Mouse (Mus musculus): Measurements from ENCODE around the gene Vsig10. TPM values are rescaled to one million over a fixed set of nuclear protein-coding genes. Genes with fewer than 3 reads are reported as not detected.

Gene Vsig10
- polyA plus RNA-seq, 1 experiment from 2014 or later, result 1.1 TPM

DNA sequence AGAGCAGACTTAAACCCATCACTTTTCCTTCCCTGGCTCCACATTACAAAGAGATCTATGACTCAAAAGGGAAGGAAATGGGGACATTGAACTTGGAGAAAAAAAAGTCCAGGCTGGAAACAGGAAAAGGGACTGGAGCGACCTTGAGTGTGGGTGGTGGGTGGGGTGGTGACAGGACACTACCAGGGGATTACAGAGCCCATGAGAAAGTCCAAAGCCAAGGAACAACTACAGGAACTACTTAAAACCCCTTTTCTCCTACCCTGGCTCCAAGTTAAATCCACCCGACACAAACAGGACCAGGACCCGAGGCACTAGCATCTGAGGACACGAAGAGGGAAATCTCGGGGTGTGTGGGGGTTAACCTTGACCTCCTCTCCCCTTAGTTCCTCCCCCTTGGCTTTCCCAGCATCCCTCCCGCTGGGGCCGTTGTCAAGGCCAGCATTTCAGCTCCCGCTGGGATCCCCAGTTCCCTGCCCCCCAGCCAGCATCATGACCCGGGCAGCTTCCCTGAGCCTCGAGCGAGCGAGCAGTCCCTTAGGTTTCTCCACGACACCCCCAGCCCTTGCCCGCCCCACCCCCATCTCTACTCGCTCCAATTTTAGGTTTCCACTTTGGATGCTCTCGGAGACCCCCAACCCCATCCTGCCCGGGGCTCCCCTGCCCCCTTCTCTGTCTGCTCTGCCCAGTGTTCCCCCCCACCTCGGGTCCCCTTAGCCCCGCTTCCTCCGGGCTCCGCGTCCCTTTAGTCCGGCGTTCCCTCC lies 37.7 kb downstream of the Vsig10 start:
- Histone ChIP-seq H3K4me3 (ENCODE audit: low read depth, low read length) (peak overlapping the region; percentile 92), H3K4me2 (ENCODE audit: low read length) (peak overlapping the region; percentile 72), H3K9ac (ENCODE audit: low read length) (peak overlapping the region; percentile 95), H3K9me3 (replicated peaks; ENCODE audit: control insufficient read depth, low read length) (no peaks in the 10 kb centered on the region), H3K4me1 (ENCODE audit: control insufficient read depth, insufficient read depth, low read length) (peaks cover 26% of the 10 kb centered on the region), H3K36me3 (ENCODE audit: control insufficient read depth, insufficient read depth, low read length) (no peaks in the 10 kb centered on the region), H3K27me3 (replicated peaks; ENCODE audit: control insufficient read depth, insufficient read depth, low read length) (no peaks in the 10 kb centered on the region), H3K27ac (ENCODE audit: low read depth, low read length) (peak overlapping the region; percentile 89)
- WGBS, result 2% methylated on average over 19 of the region's 24 CpGs
- ATAC-seq (peak; percentile 64), DNase-seq (ENCODE audit: low spot score) (peak; percentile 46)

DNA sequence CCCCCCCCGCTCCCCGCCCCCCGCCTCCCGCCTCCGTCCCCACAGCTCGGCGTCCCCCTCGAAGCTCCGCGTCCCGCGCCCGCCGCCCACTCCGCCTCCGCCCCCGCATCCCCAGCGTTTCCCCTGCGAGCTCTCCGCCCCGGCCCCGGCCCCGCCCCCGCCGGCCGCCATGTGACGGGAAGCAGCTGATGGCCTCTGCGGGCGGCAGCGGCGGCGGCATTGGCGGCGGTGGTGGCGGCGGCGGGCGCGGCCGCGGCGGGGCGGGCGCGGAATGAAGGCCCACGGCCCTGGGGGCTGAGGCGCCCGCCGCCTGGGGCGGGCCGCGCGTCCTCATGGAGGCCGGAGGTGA lies 38.2 kb downstream of the Vsig10 start, which contains the start of gene Wsb2:
Gene Wsb2 (plus strand): TSS at position 176 of the 349 bp plus-strand sequence.
- 0% methylated on average over 21 of the region's 54 CpGs for WGBS
- Histone ChIP-seq H3K9me3 (replicated peaks; ENCODE audit: control insufficient read depth, low read length) (no peaks in the 10 kb centered on the region), H3K27me3 (replicated peaks; ENCODE audit: control insufficient read depth, insufficient read depth, low read length) (no peaks in the 10 kb centered on the region), H3K4me3 (ENCODE audit: low read depth, low read length) (peak within 1 kb of the TSS; percentile 92), H3K4me2 (ENCODE audit: low read length) (peak within 1 kb of the TSS; percentile 72), H3K27ac (ENCODE audit: low read depth, low read length) (peak within 1 kb of the TSS; percentile 89), H3K4me1 (ENCODE audit: control insufficient read depth, insufficient read depth, low read length) (peaks cover 26% of the 10 kb centered on the region), H3K9ac (ENCODE audit: low read length) (peak within 1 kb of the TSS; percentile 95), H3K36me3 (ENCODE audit: control insufficient read depth, insufficient read depth, low read length) (no peaks in the 10 kb centered on the region)
- DNase-seq (ENCODE audit: low spot score) (peak; percentile 78), ATAC-seq (peak; percentile 87)

DNA sequence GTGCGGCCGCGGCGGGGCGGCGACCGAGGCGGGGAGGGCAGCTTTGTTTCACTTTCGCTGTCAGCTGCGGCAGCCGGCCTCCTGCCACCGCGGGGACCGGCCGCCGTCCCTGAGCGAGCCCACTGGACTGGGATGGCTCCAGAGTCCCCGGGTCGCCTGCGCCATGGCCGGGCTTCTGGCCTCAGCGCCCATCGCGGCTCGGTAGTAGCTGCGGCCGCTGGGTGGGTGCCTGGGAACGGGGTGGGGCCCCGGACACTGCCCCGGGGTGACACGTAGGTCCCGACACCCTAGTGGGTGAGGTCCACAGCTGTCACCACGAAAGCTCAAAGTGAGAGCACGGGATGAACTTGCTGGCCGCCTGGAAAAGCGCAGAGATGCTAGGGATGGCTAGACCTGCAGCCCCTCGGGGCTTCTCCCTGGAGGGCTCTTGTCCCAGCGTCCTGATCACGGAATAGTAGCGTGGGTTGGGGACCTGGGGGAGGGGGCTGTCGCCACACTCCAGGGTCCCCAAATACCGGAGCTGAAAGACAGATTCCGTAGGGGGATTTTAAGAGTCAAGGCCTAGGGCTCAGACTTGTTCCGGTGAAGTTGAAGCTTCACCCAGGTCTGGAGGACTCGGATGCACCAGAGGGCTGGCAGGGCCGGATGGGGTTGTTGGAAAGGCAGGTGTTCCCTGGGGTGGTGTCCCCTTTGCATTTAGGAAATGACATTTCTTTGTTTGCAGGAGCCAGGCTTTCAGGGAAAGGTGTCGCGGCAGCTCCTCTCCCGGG lies 38.8 kb downstream of the Vsig10 start:
- Histone ChIP-seq H3K27ac (ENCODE audit: low read depth, low read length) (peak overlapping the region; percentile 89), H3K4me2 (ENCODE audit: low read length) (peak overlapping the region; percentile 72), H3K9ac (ENCODE audit: low read length) (peak overlapping the region; percentile 95), H3K9me3 (replicated peaks; ENCODE audit: control insufficient read depth, low read length) (no peaks in the 10 kb centered on the region), H3K36me3 (ENCODE audit: control insufficient read depth, insufficient read depth, low read length) (no peaks in the 10 kb centered on the region), H3K27me3 (replicated peaks; ENCODE audit: control insufficient read depth, insufficient read depth, low read length) (no peaks in the 10 kb centered on the region), H3K4me1 (ENCODE audit: control insufficient read depth, insufficient read depth, low read length) (peaks cover 26% of the 10 kb centered on the region), H3K4me3 (ENCODE audit: low read depth, low read length) (peak overlapping the region; percentile 92)
- peak; percentile 29 for DNase-seq (ENCODE audit: low spot score)
- under 1% methylated on average over 49 of the region's 49 CpGs for WGBS
- ATAC-seq, result peak; percentile 60

DNA sequence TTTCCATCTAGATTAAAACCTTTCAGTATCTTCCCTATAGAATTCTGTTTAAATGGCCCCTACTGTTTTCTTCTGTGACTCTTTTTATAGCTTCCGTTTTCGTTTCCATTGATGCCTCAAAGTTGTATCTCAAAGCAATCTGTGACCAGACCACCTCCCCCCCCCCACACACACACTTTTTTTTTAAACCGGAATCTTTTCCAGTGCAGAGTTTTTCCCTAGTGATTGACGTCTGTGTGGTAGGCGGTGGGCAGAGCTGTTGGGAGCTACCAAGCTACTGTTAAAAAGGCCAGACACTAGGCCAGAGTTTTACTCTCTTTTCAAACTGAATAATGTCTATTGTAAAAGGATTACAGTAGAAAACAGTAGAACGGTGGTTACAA lies 39.4 kb downstream of the Vsig10 start:
- no peak overlapping the region for H3K27ac ChIP-seq (ENCODE audit: low read depth, low read length)
- peak overlapping the region; percentile 95 for H3K9ac ChIP-seq (ENCODE audit: low read length)
- H3K27me3 ChIP-seq (replicated peaks; ENCODE audit: control insufficient read depth, insufficient read depth, low read length), result no peaks in the 10 kb centered on the region
- WGBS, result 5% methylated on average over 6 of the region's 6 CpGs
- peaks cover 2% of the 10 kb centered on the region; the same call in 1 of the 2 replicates for H3K36me3 ChIP-seq (ENCODE audit: control insufficient read depth, insufficient read depth, low read length)
- no peaks in the 10 kb centered on the region for H3K9me3 ChIP-seq (replicated peaks; ENCODE audit: control insufficient read depth, low read length)
- ATAC-seq, result no peak
- DNase-seq (ENCODE audit: low spot score), result peak; percentile 24
- H3K4me3 ChIP-seq (ENCODE audit: low read depth, low read length), result peak overlapping the region; percentile 92
- peaks cover 26% of the 10 kb centered on the region for H3K4me1 ChIP-seq (ENCODE audit: control insufficient read depth, insufficient read depth, low read length)
- H3K4me2 ChIP-seq (ENCODE audit: low read length), result peak overlapping the region; percentile 72

DNA sequence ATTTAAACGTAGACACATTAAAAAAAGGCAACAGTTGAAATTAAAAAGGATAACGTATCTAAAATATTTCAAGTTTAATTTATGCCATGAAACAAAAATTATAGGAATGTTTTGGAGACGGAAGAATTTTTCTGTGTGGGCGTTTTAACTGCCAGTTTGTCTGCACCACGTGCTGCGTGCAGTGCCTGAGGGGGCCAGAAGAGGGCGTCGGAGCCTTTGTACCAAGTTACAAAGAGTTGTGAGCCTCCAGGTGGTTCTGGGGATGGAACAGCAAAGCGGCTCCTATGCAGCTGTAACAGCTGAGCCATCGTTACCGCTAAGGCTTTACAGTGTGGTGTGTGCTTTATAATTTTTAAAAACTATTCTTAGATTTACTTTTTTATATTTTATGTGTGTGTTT lies 39.8 kb downstream of the Vsig10 start:
- no peaks in the 10 kb centered on the region for H3K27me3 ChIP-seq (replicated peaks; ENCODE audit: control insufficient read depth, insufficient read depth, low read length)
- H3K4me2 ChIP-seq (ENCODE audit: low read length), result peak overlapping the region; percentile 72
- H3K27ac ChIP-seq (ENCODE audit: low read depth, low read length), result no peak overlapping the region
- no peak overlapping the region for H3K9ac ChIP-seq (ENCODE audit: low read length)
- H3K4me1 ChIP-seq (ENCODE audit: control insufficient read depth, insufficient read depth, low read length), result peaks cover 26% of the 10 kb centered on the region
- peaks cover 6% of the 10 kb centered on the region for H3K36me3 ChIP-seq (ENCODE audit: control insufficient read depth, insufficient read depth, low read length)
- ATAC-seq (no peak), DNase-seq (ENCODE audit: low spot score) (peak; percentile 76)
- H3K9me3 ChIP-seq (replicated peaks; ENCODE audit: control insufficient read depth, low read length), result no peaks in the 10 kb centered on the region
- H3K4me3 ChIP-seq (ENCODE audit: low read depth, low read length), result peak overlapping the region; percentile 92; the same call in 1 of the 2 replicates
- 38% methylated on average over 11 of the region's 11 CpGs for WGBS

DNA sequence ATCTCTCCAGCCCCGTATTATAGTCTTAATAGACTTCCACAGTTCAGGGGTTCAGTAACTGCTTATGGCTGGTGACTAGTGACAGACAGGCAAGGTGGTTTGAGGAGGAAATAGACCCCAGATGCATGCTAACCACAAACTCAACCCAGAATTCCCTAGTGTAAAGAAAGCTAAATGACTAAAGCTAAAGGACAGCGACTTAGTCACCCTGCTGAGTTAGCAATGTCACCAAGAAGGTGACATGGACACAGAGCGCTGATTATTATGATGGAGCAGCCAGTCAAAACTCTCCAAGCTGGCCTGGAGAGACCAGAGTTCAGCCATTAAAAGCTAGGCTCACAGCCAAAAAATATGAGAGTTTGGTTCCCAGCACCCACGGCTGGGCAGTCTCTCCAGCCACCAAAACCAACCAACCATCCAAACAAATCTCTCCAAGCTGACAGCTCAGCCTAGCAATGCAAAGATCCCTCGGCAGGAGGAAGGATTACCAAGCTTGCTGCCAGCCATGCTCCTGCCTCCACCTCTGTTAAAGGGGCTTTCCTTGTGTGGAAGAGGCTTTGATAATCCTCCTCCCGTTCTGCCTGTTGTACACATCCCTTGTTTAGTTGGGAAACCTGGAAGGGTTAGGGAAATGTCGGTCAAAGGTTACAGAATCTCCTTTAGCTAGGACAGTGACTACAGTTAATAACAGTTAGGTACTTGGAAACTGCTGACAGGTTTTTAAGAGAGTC lies 40.8 kb downstream of the Vsig10 start:
- ATAC-seq, result no peak
- peak; percentile 10 for DNase-seq (ENCODE audit: low spot score)

DNA sequence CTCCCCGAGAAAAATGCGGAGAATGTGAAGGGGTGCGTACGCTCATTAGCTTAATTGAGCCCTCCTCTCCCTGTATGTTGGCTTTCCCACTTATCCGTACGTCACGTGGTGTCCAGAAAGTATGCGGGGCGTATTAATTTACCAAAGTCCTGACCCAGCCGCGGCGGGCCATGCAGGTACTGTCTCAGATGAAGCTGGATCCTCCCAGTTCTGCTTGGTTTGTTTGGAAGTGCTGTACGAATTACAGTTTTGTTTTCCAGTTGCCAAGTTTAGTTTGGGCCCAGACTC lies 41.3 kb downstream of the Vsig10 start:
- Histone ChIP-seq H3K27ac (ENCODE audit: low read depth, low read length) (no peak overlapping the region), H3K27me3 (replicated peaks; ENCODE audit: control insufficient read depth, insufficient read depth, low read length) (no peaks in the 10 kb centered on the region), H3K4me2 (ENCODE audit: low read length) (peak overlapping the region; percentile 18; the same call in 1 of the 2 replicates), H3K36me3 (ENCODE audit: control insufficient read depth, insufficient read depth, low read length) (peaks cover 20% of the 10 kb centered on the region), H3K9ac (ENCODE audit: low read length) (peak overlapping the region; percentile 17; the same call in 1 of the 2 replicates), H3K9me3 (replicated peaks; ENCODE audit: control insufficient read depth, low read length) (no peaks in the 10 kb centered on the region), H3K4me1 (ENCODE audit: control insufficient read depth, insufficient read depth, low read length) (peaks cover 26% of the 10 kb centered on the region), H3K4me3 (ENCODE audit: low read depth, low read length) (no peak overlapping the region)
- DNase-seq (ENCODE audit: low spot score) (no peak), ATAC-seq (no peak)
- WGBS, result 11% methylated on average over 13 of the region's 13 CpGs

More for the DNA sequence above, 40.8 kb downstream of the Vsig10 start:
- H3K4me2 ChIP-seq (ENCODE audit: low read length), result peak overlapping the region; percentile 18; the same call in 1 of the 2 replicates
- H3K4me1 ChIP-seq (ENCODE audit: control insufficient read depth, insufficient read depth, low read length), result peaks cover 26% of the 10 kb centered on the region
- H3K9ac ChIP-seq (ENCODE audit: low read length), result peak overlapping the region; percentile 17; the same call in 1 of the 2 replicates
- H3K4me3 ChIP-seq (ENCODE audit: low read depth, low read length), result no peak overlapping the region
- WGBS, result 32% methylated on average over 7 of the region's 7 CpGs
- peaks cover 15% of the 10 kb centered on the region for H3K36me3 ChIP-seq (ENCODE audit: control insufficient read depth, insufficient read depth, low read length)
- no peak overlapping the region for H3K27ac ChIP-seq (ENCODE audit: low read depth, low read length)
- no peaks in the 10 kb centered on the region for H3K9me3 ChIP-seq (replicated peaks; ENCODE audit: control insufficient read depth, low read length)
- no peaks in the 10 kb centered on the region for H3K27me3 ChIP-seq (replicated peaks; ENCODE audit: control insufficient read depth, insufficient read depth, low read length)

DNA sequence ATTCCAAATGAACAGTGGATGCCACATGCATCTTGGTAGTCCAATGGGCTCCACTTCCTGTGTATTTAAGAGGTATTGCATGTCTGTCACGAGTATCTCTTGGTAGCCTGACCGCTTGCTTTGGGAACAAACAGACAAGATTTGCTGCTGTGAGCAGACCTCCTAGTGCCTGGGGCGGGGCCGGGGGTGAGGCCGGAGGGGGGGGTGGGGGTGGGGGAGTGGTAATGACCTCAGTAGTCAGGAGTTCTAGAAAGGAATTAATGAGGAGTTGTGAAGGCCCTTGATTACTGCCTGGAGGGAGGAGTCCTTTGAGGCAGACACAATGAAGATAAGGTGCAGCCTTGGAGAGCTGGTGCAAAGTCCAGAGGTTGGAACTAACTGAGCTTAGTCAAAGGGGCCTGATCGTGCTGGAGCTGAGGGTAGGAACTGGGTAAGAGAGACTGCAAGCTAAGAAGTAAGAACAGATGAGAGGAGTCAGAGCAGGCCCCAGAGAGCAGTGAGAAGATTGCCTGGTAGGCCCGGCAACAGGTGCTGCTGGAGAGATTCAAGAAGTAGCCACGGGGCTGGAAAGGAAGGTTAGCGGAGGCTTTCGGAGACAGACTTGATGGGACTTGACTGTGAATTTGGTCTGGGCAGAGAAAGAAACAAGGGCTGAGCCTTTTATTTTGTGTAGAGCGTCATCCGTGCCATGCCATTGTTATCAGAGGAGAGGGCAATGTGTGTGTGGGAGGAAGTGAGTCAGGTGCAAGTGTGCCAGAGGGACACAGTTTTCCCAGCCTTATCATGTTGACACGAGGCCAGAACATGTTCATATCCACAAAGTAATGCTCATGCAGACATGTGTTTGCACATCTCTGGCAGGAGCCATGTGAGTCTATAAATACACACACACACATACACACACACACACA lies 42.0 kb downstream of the Vsig10 start:
- no peak overlapping the region for H3K4me3 ChIP-seq (ENCODE audit: low read depth, low read length)
- no peak for ATAC-seq
- DNase-seq (ENCODE audit: low spot score), result peak; percentile 10
- peaks cover 26% of the 10 kb centered on the region for H3K4me1 ChIP-seq (ENCODE audit: control insufficient read depth, insufficient read depth, low read length)
- 22% methylated on average over 13 of the region's 13 CpGs for WGBS
- H3K9me3 ChIP-seq (replicated peaks; ENCODE audit: control insufficient read depth, low read length), result no peaks in the 10 kb centered on the region
- peak overlapping the region; percentile 33; the same call in 1 of the 2 replicates for H3K27ac ChIP-seq (ENCODE audit: low read depth, low read length)
- peaks cover 27% of the 10 kb centered on the region for H3K36me3 ChIP-seq (ENCODE audit: control insufficient read depth, insufficient read depth, low read length)
- H3K9ac ChIP-seq (ENCODE audit: low read length), result peak overlapping the region; percentile 25; the same call in 1 of the 2 replicates
- H3K27me3 ChIP-seq (replicated peaks; ENCODE audit: control insufficient read depth, insufficient read depth, low read length), result no peaks in the 10 kb centered on the region
- peak overlapping the region; percentile 18; the same call in 1 of the 2 replicates for H3K4me2 ChIP-seq (ENCODE audit: low read length)

Data from forebrain, embryonic 14.5 days (tissue).